Mouse (Mus musculus): ENCODE data around the gene Tnfrsf21. TPM values are rescaled to one million over a fixed set of nuclear protein-coding genes. Genes with fewer than 3 reads are reported as not detected.

The Tnfrsf21 gene
- polyA plus RNA-seq, 1 experiment from 2014 or later: 15.6 TPM

- Histone ChIP-seq H3K36me3 (ENCODE audit: control insufficient read depth, insufficient read depth, low read length) (no peaks in the 10 kb centered on the region), H3K27me3 (ENCODE audit: control insufficient read depth, insufficient read depth, low read length) (no peaks in the 10 kb centered on the region), H3K4me1 (ENCODE audit: control insufficient read depth, insufficient read depth, low read length) (peaks cover 2% of the 10 kb centered on the region; the same call in 1 of the 2 replicates), H3K9ac (ENCODE audit: low read length) (no peak overlapping the region), H3K27ac (replicated peaks; ENCODE audit: low read depth, low read length) (no peak overlapping the region), H3K4me3 (ENCODE audit: low read depth, low read length) (no peak overlapping the region), H3K9me3 (ENCODE audit: control insufficient read depth, low read length) (no peaks in the 10 kb centered on the region), H3K4me2 (ENCODE audit: low read depth, severe bottlenecking) (no peak overlapping the region)
- ATAC-seq (ENCODE audit: insufficient number of reproducible peaks, low FRiP score, low TSS enrichment, low read depth) (no peak), DNase-seq (ENCODE audit: low spot score) (no peak)
- WGBS: 85% methylated on average over 8 of the region's 8 CpGs
These were observed 59.6 kb downstream of the Tnfrsf21 start for GRCm38 (mm10) chr17:43075937-43076336.

- Histone ChIP-seq H3K36me3 (ENCODE audit: control insufficient read depth, insufficient read depth, low read length) (no peaks in the 10 kb centered on the region), H3K4me2 (ENCODE audit: low read depth, severe bottlenecking) (no peak overlapping the region), H3K27me3 (ENCODE audit: control insufficient read depth, insufficient read depth, low read length) (no peaks in the 10 kb centered on the region), H3K4me3 (ENCODE audit: low read depth, low read length) (no peak overlapping the region), H3K4me1 (ENCODE audit: control insufficient read depth, insufficient read depth, low read length) (peaks cover 2% of the 10 kb centered on the region; the same call in 1 of the 2 replicates), H3K9ac (ENCODE audit: low read length) (no peak overlapping the region), H3K9me3 (ENCODE audit: control insufficient read depth, low read length) (no peaks in the 10 kb centered on the region), H3K27ac (replicated peaks; ENCODE audit: low read depth, low read length) (no peak overlapping the region)
- peak; percentile 81; the same call in 1 of the 2 replicates for ATAC-seq (ENCODE audit: insufficient number of reproducible peaks, low FRiP score, low TSS enrichment, low read depth)
- peak; percentile 80 for DNase-seq (ENCODE audit: low spot score)
- 23% methylated on average over 18 of the region's 18 CpGs for WGBS
These were observed 60.6 kb downstream of the Tnfrsf21 start for GRCm38 (mm10) chr17:43076801-43077493.

- H3K9ac ChIP-seq (ENCODE audit: low read length): no peak overlapping the region
- no peaks in the 10 kb centered on the region for H3K9me3 ChIP-seq (ENCODE audit: control insufficient read depth, low read length)
- no peak overlapping the region for H3K4me3 ChIP-seq (ENCODE audit: low read depth, low read length)
- DNase-seq (ENCODE audit: low spot score) (no peak), ATAC-seq (ENCODE audit: insufficient number of reproducible peaks, low FRiP score, low TSS enrichment, low read depth) (no peak)
- no peak overlapping the region for H3K27ac ChIP-seq (replicated peaks; ENCODE audit: low read depth, low read length)
- H3K4me1 ChIP-seq (ENCODE audit: control insufficient read depth, insufficient read depth, low read length): peaks cover 2% of the 10 kb centered on the region; the same call in 1 of the 2 replicates
- 47% methylated on average over 4 of the region's 4 CpGs for WGBS
- H3K36me3 ChIP-seq (ENCODE audit: control insufficient read depth, insufficient read depth, low read length): no peaks in the 10 kb centered on the region
- H3K4me2 ChIP-seq (ENCODE audit: low read depth, severe bottlenecking): no peak overlapping the region
- H3K27me3 ChIP-seq (ENCODE audit: control insufficient read depth, insufficient read depth, low read length): no peaks in the 10 kb centered on the region
These were observed 61.2 kb downstream of the Tnfrsf21 start for GRCm38 (mm10) chr17:43077540-43077939.

GRCm38 (mm10) chr17:43081225-43081624, 64.9 kb downstream of the Tnfrsf21 start:
- no peaks in the 10 kb centered on the region for H3K36me3 ChIP-seq (ENCODE audit: control insufficient read depth, insufficient read depth, low read length)
- WGBS: 91% methylated on average over 5 of the region's 5 CpGs
- H3K9ac ChIP-seq (ENCODE audit: low read length): no peak overlapping the region
- H3K27me3 ChIP-seq (ENCODE audit: control insufficient read depth, insufficient read depth, low read length): no peaks in the 10 kb centered on the region
- DNase-seq (ENCODE audit: low spot score): no peak
- peaks cover 2% of the 10 kb centered on the region; the same call in 1 of the 2 replicates for H3K4me1 ChIP-seq (ENCODE audit: control insufficient read depth, insufficient read depth, low read length)
- no peak for ATAC-seq (ENCODE audit: insufficient number of reproducible peaks, low FRiP score, low TSS enrichment, low read depth)
- no peaks in the 10 kb centered on the region for H3K9me3 ChIP-seq (ENCODE audit: control insufficient read depth, low read length)
- H3K27ac ChIP-seq (replicated peaks; ENCODE audit: low read depth, low read length): no peak overlapping the region
- no peak overlapping the region for H3K4me3 ChIP-seq (ENCODE audit: low read depth, low read length)
- H3K4me2 ChIP-seq (ENCODE audit: low read depth, severe bottlenecking): no peak overlapping the region

- no peaks in the 10 kb centered on the region for H3K36me3 ChIP-seq (ENCODE audit: control insufficient read depth, insufficient read depth, low read length)
- H3K9ac ChIP-seq (ENCODE audit: low read length): no peak overlapping the region
- no peak overlapping the region for H3K4me3 ChIP-seq (ENCODE audit: low read depth, low read length)
- no peaks in the 10 kb centered on the region for H3K27me3 ChIP-seq (ENCODE audit: control insufficient read depth, insufficient read depth, low read length)
- no peaks in the 10 kb centered on the region for H3K4me1 ChIP-seq (ENCODE audit: control insufficient read depth, insufficient read depth, low read length)
- no peak for DNase-seq (ENCODE audit: low spot score)
- no peak for ATAC-seq (ENCODE audit: insufficient number of reproducible peaks, low FRiP score, low TSS enrichment, low read depth)
- WGBS: 87% methylated on average over 6 of the region's 6 CpGs
- H3K4me2 ChIP-seq (ENCODE audit: low read depth, severe bottlenecking): no peak overlapping the region
- no peaks in the 10 kb centered on the region; the same call in 1 of the 2 replicates for H3K9me3 ChIP-seq (ENCODE audit: control insufficient read depth, low read length)
- H3K27ac ChIP-seq (replicated peaks; ENCODE audit: low read depth, low read length): no peak overlapping the region
These were observed 73.1 kb downstream of the Tnfrsf21 start for GRCm38 (mm10) chr17:43089496-43089895.

- Histone ChIP-seq H3K9me3 (ENCODE audit: control insufficient read depth, low read length) (no peaks in the 10 kb centered on the region; the same call in 1 of the 2 replicates), H3K4me3 (ENCODE audit: low read depth, low read length) (no peak overlapping the region), H3K27ac (replicated peaks; ENCODE audit: low read depth, low read length) (no peak overlapping the region), H3K4me1 (ENCODE audit: control insufficient read depth, insufficient read depth, low read length) (no peaks in the 10 kb centered on the region), H3K9ac (ENCODE audit: low read length) (no peak overlapping the region), H3K27me3 (ENCODE audit: control insufficient read depth, insufficient read depth, low read length) (no peaks in the 10 kb centered on the region), H3K36me3 (ENCODE audit: control insufficient read depth, insufficient read depth, low read length) (no peaks in the 10 kb centered on the region), H3K4me2 (ENCODE audit: low read depth, severe bottlenecking) (no peak overlapping the region)
- WGBS: 86% methylated on average over 3 of the region's 3 CpGs
- DNase-seq (ENCODE audit: low spot score): no peak
- ATAC-seq (ENCODE audit: insufficient number of reproducible peaks, low FRiP score, low TSS enrichment, low read depth): no peak
These were observed 74.8 kb downstream of the Tnfrsf21 start for GRCm38 (mm10) chr17:43090948-43091724.

GRCm38 (mm10) chr17:43092280-43092995, 76.1 kb downstream of the Tnfrsf21 start:
- no peaks in the 10 kb centered on the region for H3K4me1 ChIP-seq (ENCODE audit: control insufficient read depth, insufficient read depth, low read length)
- no peak overlapping the region for H3K27ac ChIP-seq (replicated peaks; ENCODE audit: low read depth, low read length)
- no peak overlapping the region for H3K4me3 ChIP-seq (ENCODE audit: low read depth, low read length)
- ATAC-seq (ENCODE audit: insufficient number of reproducible peaks, low FRiP score, low TSS enrichment, low read depth) (no peak), DNase-seq (ENCODE audit: low spot score) (no peak)
- no peak overlapping the region for H3K9ac ChIP-seq (ENCODE audit: low read length)
- H3K4me2 ChIP-seq (ENCODE audit: low read depth, severe bottlenecking): no peak overlapping the region
- 48% methylated on average over 8 of the region's 8 CpGs for WGBS
- H3K27me3 ChIP-seq (ENCODE audit: control insufficient read depth, insufficient read depth, low read length): no peaks in the 10 kb centered on the region
- no peaks in the 10 kb centered on the region; the same call in 1 of the 2 replicates for H3K9me3 ChIP-seq (ENCODE audit: control insufficient read depth, low read length)
- H3K36me3 ChIP-seq (ENCODE audit: control insufficient read depth, insufficient read depth, low read length): no peaks in the 10 kb centered on the region

GRCm38 (mm10) chr17:43094285-43094684, 77.9 kb downstream of the Tnfrsf21 start:
- no peak overlapping the region for H3K9ac ChIP-seq (ENCODE audit: low read length)
- no peak for DNase-seq (ENCODE audit: low spot score)
- no peaks in the 10 kb centered on the region for H3K4me1 ChIP-seq (ENCODE audit: control insufficient read depth, insufficient read depth, low read length)
- 48% methylated on average over 2 of the region's 2 CpGs for WGBS
- H3K4me3 ChIP-seq (ENCODE audit: low read depth, low read length): no peak overlapping the region
- H3K36me3 ChIP-seq (ENCODE audit: control insufficient read depth, insufficient read depth, low read length): no peaks in the 10 kb centered on the region
- H3K4me2 ChIP-seq (ENCODE audit: low read depth, severe bottlenecking): no peak overlapping the region
- no peaks in the 10 kb centered on the region for H3K27me3 ChIP-seq (ENCODE audit: control insufficient read depth, insufficient read depth, low read length)
- H3K27ac ChIP-seq (replicated peaks; ENCODE audit: low read depth, low read length): no peak overlapping the region
- no peaks in the 10 kb centered on the region; the same call in 1 of the 2 replicates for H3K9me3 ChIP-seq (ENCODE audit: control insufficient read depth, low read length)
- ATAC-seq (ENCODE audit: insufficient number of reproducible peaks, low FRiP score, low TSS enrichment, low read depth): no peak
